ENCODE assay signal across 8 mouse cellular contexts in genomic region chr13:43990281-43991101, GRCm38 (mm10).
A peak's percentile ranks its signal among the peaks of the same experiment; 100 is the strongest.
DNase-seq lines count a peak whose midpoint lies in the region; ATAC-seq and TF ChIP-seq lines count a peak whose summit lies in the region.

No protein-coding gene starts in this region.

- H3K4me2 ChIP-seq in heart, embryonic 13.5 days = peak overlapping the region; percentile 25
- H3K4me2 ChIP-seq in midbrain, postnatal 0 days (ENCODE audit: low read depth, low read length, poor library complexity, severe bottlenecking) = no peak overlapping the region

- no peak for ATAC-seq in heart, embryonic 13.5 days (ENCODE audit: extremely low read depth, insufficient number of reproducible peaks, low FRiP score, low TSS enrichment)
- ATAC-seq in midbrain, postnatal 0 days (ENCODE audit: low FRiP score) = peak; percentile 56; the same call in 1 of the 2 replicates
- no peak for ATAC-seq in granulocyte monocyte progenitor cell, adult 5-6 weeks (replicated peaks; ENCODE audit: poor library complexity, severe bottlenecking)

- no peak overlapping the region for H3K4me3 ChIP-seq in kidney, adult 2 months (ENCODE audit: insufficient read depth, low read depth, low read length)
- no peak overlapping the region for H3K4me3 ChIP-seq in embryonic facial prominence, embryonic 10.5 days
- H3K4me3 ChIP-seq in heart, embryonic 13.5 days = no peak overlapping the region
- no peak overlapping the region for H3K4me3 ChIP-seq in midbrain, postnatal 0 days (ENCODE audit: low read depth, low read length)

- WGBS in kidney, adult 2 months = 67% methylated on average over 16 of the region's 16 CpGs
- 70% methylated on average over 16 of the region's 16 CpGs for WGBS in embryonic facial prominence, embryonic 10.5 days
- WGBS in heart, embryonic 13.5 days = 25% methylated on average over 16 of the region's 16 CpGs
- 47% methylated on average over 16 of the region's 16 CpGs for WGBS in midbrain, postnatal 0 days

- no peaks in the 10 kb centered on the region for H3K36me3 ChIP-seq in kidney, adult 2 months (ENCODE audit: control insufficient read depth, insufficient read depth, low read length)
- no peaks in the 10 kb centered on the region for H3K36me3 ChIP-seq in embryonic facial prominence, embryonic 10.5 days (replicated peaks)
- no peaks in the 10 kb centered on the region for H3K36me3 ChIP-seq in heart, embryonic 13.5 days
- H3K36me3 ChIP-seq in midbrain, postnatal 0 days (ENCODE audit: insufficient read depth, low read length) = no peaks in the 10 kb centered on the region

- no peak for TF ChIP-seq POLR2A in kidney, adult 2 months (IDR thresholded peaks at IDR 0.05; ENCODE audit: low read depth, low read length)

- peak; percentile 16 to 23 for DNase-seq in kidney, postnatal 4 days
- no peak for DNase-seq in kidney, adult 2 months
- peak; percentile 27 for DNase-seq in embryonic facial prominence, embryonic 10.5 days (ENCODE audit: low spot score)
- peak; percentile 19 to 38 for DNase-seq in layer of hippocampus, postnatal 25 days (ENCODE audit: extremely low spot score in 1 of 2, low spot score in 1 of 2)
- peak; percentile 86 for DNase-seq in midbrain, postnatal 0 days (ENCODE audit: low spot score)
- no peak for DNase-seq in ovary, postnatal 10 days (ENCODE audit: low spot score)

- H3K9ac ChIP-seq in heart, embryonic 13.5 days = 0 out of 2 replicates have a peak overlapping the region, but pooled peaks have one; percentile 2
- no peak overlapping the region for H3K9ac ChIP-seq in midbrain, postnatal 0 days (replicated peaks; ENCODE audit: low read length, poor library complexity, severe bottlenecking)

- H3K27ac ChIP-seq in kidney, adult 2 months (ENCODE audit: insufficient read depth, low read depth, low read length) = no peak overlapping the region
- no peak overlapping the region for H3K27ac ChIP-seq in embryonic facial prominence, embryonic 10.5 days (replicated peaks)
- peak overlapping the region; percentile 13; the same call in 1 of the 2 replicates for H3K27ac ChIP-seq in heart, embryonic 13.5 days (replicated peaks)
- H3K27ac ChIP-seq in midbrain, postnatal 0 days (ENCODE audit: low read depth, low read length) = no peak overlapping the region

- no peaks in the 10 kb centered on the region for H3K27me3 ChIP-seq in kidney, adult 2 months (replicated peaks; ENCODE audit: control insufficient read depth, insufficient read depth, low read length)
- no peaks in the 10 kb centered on the region for H3K27me3 ChIP-seq in embryonic facial prominence, embryonic 10.5 days (replicated peaks; ENCODE audit: low read depth, poor library complexity, severe bottlenecking)
- H3K27me3 ChIP-seq in heart, embryonic 13.5 days (replicated peaks) = no peaks in the 10 kb centered on the region
- no peaks in the 10 kb centered on the region for H3K27me3 ChIP-seq in midbrain, postnatal 0 days (ENCODE audit: insufficient read depth, low read length)

- TF ChIP-seq CTCF in kidney, adult 2 months (conservative IDR thresholded peaks at IDR 0.05; ENCODE audit: insufficient read depth, insufficient read length, low read depth, low read length) = no peak
- no peak for TF ChIP-seq CTCF in midbrain, postnatal 0 days (IDR thresholded peaks at IDR 0.05)

- H3K9me3 ChIP-seq in embryonic facial prominence, embryonic 10.5 days = peaks cover 4% of the 10 kb centered on the region; the same call in 1 of the 2 replicates
- no peaks in the 10 kb centered on the region for H3K9me3 ChIP-seq in heart, embryonic 13.5 days
- H3K9me3 ChIP-seq in midbrain, postnatal 0 days (ENCODE audit: low read length) = no peaks in the 10 kb centered on the region

- peaks cover 10% of the 10 kb centered on the region; the same call in 1 of the 2 replicates for H3K4me1 ChIP-seq in kidney, adult 2 months (ENCODE audit: control insufficient read depth, insufficient read depth, low read length)
- peaks cover 12% of the 10 kb centered on the region for H3K4me1 ChIP-seq in embryonic facial prominence, embryonic 10.5 days
- H3K4me1 ChIP-seq in heart, embryonic 13.5 days = peaks cover 38% of the 10 kb centered on the region
- H3K4me1 ChIP-seq in midbrain, postnatal 0 days (ENCODE audit: insufficient read depth, low read length) = no peaks in the 10 kb centered on the region

Comparison
In these comparisons a context has a peak if more than half of its experiments do, and no peak if none do; other contexts are left out.
1. DNase-seq: peak in kidney, postnatal 4 days (2 of 2), embryonic facial prominence, embryonic 10.5 days (single experiment), layer of hippocampus, postnatal 25 days (2 of 2) and midbrain, postnatal 0 days (single experiment); none in kidney, adult 2 months (single experiment) and ovary, postnatal 10 days (single experiment).